Mouse (Mus musculus) brain, embryonic 14.5 days (tissue): ENCODE measurements around the gene Bend5.

Experiments used
- CTCF ChIP-seq: fragments of 200-500 bp; IDR thresholded peaks from 2 replicates; pipeline ENCODE4 v1.5.1; 2012; ENCODE audit warnings: inconsistent platforms, mild to moderate bottlenecking, moderate library complexity, borderline replicate concordance; ENCODE audit not compliant: insufficient read depth, insufficient read length; ENCODE audit errors: extremely low read depth
- POLR2A ChIP-seq: fragments of 200-500 bp; IDR thresholded peaks from 2 replicates; pipeline ENCODE4 v1.6.1; 2012; ENCODE audit warnings: mild to moderate bottlenecking, inconsistent platforms, borderline replicate concordance; ENCODE audit not compliant: poor library complexity, insufficient read depth, insufficient read length, severe bottlenecking; ENCODE audit errors: extremely low read depth

DNA sequence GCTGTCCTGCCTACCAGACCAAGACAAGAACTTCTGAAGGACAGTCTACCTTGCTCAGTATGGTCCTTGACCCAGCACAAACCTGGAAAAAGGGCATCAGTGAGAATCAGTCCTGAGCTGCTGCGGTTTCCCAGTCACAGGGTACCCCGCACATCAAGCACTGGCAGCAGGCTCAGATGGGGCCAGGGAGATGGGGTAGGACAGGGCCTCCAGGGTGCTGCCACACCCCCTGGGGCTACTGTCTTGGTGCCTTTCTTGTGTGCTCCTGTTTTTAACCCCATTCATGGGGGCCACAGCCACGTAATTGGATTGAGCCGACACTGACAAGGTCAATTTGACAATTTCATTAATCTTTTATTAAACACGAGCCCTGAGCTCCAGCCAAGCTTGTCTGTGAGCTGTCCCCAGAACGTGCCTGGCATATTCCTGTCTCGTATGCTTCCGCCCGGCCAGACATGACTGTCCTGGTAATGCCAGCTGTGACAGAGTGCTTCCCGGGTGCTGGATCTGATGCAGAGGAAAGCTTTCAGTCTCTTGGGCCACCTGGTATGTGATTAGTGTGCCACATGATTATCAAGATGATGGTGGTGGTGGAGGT, 60.7 kb downstream of the Bend5 start:
- TF ChIP-seq POLR2A: no peak
- no peak for TF ChIP-seq CTCF
